Mouse (Mus musculus) spleen, postnatal 14 days (tissue): Measurements from ENCODE around the gene Etnk2.

Source experiments
- DNase-seq, 2 experiments: peaks; one replicate each; pipeline ENCODE4 v3.0.0; 2021 to 2022; ENCODE audit warnings: low spot score in 2 of 2

Gene Etnk2

DNA sequence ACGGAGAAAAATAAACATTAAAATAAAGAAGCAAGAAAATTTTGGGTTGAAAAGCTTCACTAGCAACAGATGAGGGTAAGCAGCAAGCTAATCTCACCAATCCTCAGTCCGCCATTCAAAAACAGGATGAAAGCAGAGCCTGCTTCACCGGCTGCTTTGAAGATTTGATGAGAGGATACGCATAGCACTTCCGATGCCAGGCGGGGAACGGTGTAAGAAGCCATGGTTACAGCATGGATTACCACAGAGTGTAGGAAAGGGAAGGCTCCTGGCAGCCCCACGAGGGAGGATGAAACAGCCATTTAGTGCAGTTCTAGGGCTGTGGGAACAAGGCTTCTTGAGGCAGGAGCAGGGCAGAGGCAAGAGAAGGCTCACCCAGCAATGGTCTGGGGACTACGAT lies 11.6 kb upstream of the Etnk2 start:
- DNase-seq, result no peak

DNA sequence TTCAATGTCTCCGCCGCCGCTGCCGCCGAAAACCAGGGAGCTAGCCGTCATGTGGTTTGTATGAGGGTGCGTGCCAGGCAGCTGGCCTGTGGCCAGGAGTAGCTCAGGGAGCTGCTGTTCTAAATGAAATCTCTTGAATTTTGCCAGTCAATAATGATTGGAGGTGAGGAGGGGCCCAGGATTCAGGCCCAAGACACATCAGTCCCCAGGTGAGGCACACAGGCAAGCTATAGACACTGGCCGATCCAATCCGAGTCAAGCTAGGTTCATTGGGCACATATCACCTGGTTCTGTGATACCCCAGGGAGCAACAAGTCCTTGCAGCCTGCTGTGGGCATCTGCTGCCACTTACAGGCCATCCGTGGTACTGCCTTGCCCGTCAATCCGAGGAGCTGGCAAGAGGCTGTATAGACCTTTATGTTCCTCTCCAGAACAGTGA lies 10.0 kb upstream of the Etnk2 start:
- DNase-seq, result peak; percentile 56 to 74

DNA sequence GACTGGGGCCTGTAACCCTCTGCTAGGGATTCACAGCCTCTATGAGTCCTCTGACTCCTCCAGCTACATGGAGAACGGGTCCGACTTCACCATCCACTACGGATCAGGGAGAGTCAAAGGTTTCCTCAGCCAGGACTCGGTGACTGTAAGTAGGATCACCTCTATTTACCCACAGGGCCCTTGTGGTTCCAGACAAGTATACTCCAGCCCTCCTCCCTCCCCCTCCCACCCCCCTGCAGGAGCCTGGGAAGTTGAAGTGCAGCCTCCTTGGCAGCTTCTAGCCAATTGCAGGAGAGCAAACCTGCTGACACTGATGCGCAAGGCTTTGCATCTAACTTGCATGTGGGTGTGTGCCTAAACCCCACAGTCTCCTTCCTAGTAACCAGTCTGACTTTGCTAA lies 7.9 kb upstream of the Etnk2 start:
- no peak for DNase-seq

DNA sequence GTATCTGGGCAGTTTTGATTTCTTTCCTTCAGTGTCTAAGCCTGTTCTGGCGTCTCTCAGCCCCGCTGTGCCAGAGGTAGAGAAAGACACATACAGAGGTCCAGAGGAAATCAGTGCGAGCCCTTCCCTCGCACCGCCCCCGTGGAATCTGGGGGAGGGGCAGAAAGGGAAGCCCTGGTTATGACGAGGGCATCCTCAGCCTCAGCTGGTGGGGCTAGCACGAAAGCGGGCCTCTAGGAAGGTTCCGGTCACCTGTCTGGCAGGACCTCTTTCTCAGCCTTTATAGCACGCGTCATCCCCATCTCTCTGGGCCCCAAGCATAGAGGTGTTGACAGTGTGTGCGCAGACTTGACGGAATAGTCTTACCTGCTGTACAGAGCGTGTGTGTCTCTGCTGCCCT lies 7.5 kb upstream of the Etnk2 start:
- DNase-seq, result no peak

DNA sequence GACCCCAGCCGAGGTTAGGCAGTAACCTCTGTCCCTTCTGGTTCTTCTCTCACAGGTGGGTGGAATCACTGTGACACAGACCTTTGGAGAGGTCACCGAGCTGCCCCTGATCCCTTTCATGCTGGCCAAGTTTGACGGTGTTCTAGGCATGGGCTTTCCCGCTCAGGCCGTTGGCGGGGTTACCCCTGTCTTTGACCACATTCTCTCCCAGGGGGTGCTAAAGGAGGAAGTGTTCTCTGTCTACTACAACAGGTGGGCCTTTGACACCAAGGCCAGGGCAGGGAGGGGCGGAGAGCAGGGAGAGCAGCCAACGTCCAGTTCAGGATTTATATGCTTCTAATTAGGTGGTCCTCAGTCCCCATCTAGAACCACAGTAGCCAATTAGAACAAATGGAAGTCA lies 7.0 kb upstream of the Etnk2 start:
- DNase-seq, result peak in 1 of 2 experiments; percentile 44

DNA sequence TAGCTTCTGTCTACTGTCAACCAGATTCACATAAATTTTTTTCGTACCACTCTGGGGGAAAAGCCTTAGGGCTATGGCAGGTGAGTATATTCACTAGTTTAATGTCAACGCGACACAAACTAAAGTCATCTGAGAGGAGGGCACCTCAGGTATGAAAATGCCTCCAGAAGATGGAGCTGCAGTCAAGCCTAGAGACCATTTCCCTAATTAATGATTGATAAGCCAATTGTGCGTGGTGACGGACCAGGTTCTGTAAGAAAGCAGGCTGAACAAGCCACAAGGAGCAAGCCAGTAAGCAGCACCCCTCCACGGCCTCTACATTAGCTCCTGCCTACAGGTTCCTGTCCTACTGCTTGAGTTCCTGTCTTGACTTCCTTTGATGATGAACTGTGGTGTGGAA lies 2.4 kb upstream of the Etnk2 start:
- no peak for DNase-seq

DNA sequence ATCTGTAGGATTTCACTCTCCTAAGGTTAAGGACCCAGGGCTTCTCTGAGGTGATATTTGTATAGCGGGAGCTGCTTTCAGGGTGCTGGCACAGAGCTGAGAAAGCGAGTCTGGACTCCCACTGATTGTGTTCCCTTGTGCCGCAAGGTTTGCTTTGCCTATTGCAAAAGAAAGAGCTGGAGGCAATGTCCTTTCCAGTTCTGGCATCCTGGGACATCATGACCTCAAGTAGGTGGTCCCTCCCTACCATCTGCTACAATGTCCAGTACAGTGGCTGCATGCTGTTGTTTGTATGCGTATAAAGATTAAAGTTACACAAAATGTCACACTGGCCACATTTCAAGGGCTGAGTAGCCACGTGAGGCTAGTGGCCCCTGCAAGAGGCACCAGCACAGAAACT lies 1.3 kb upstream of the Etnk2 start:
- DNase-seq, result no peak

DNA sequence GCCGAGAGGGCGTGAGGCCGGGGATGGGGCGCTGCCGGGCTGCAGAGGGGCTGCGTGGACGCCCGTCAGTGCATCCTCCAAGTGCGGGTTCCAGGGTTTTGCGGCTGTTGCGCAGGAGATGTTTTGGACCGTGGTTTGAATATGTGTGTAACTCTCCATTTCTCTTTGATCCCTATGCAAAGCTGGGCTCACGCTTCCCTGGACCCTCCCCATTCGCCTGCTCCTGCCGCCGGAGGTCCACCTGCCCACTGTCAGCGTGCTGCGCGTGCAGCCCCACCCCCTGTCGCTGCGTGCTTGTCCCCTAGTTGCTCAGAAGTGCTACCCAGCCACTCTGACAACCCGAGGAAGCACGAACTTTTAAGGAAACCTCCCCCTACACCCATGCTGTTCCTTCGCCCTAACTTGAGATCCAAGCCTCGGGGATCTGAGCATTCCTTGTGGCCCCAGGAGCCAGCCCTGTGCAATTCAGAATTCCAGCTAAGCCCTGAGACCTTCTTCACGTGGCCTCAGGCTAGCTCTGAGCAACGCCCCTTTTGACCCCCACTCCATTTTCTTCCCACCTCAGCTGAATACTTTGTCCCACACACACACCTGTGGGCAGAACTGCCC lies 754 bp downstream of the Etnk2 start:
- DNase-seq, result no peak

DNA sequence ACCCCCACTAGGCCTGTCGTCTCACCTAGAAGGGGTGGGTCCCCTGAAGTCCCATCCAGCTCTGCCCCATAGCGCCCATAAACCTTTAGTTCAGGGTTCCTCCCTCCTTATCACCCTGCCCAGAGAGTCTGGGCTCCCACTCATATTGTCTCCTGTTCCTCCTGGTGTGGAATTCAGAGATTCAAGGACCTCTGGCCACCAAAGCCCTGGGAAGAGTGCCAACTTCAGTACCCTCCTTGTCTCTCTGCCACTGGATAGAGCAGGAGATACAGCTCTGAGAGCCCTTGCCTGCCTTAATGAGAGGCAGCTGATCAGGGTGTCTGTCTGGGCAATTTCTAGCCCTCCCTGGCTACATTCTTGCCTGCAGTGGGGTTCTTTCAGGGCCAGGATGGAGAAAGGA lies 1.5 kb downstream of the Etnk2 start:
- no peak for DNase-seq

DNA sequence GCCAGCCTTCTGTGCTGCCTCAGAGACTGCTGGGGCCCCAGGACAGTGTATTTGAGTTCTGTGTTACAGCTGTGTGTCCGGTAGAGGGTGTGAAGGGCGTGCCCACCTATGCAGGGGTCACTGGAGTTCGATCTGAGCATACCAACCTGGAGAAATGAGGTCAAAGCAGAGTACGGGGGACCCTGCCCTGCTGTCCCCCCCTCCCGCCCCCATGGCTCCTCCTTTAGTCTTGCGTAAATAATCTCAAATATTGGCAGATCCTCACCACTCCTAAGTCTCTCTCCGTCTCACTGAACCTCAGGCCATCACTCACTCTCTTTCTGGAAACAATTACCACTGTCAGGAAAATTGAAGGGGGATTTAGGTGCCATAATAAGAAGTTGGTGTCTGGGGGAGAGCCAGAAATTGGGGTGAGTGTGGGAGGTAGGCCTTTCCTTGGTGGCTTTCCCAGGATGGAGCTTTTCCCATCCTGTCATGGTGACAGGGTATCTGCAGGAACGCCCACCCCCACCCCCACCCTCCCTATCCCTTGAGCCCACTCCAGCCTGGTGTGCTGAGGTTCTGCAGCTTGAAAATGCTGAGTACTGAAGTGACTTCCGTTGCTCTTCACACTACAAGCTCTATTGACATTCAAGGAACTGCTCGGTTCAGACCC lies 3.7 kb downstream of the Etnk2 start:
- DNase-seq, result no peak

DNA sequence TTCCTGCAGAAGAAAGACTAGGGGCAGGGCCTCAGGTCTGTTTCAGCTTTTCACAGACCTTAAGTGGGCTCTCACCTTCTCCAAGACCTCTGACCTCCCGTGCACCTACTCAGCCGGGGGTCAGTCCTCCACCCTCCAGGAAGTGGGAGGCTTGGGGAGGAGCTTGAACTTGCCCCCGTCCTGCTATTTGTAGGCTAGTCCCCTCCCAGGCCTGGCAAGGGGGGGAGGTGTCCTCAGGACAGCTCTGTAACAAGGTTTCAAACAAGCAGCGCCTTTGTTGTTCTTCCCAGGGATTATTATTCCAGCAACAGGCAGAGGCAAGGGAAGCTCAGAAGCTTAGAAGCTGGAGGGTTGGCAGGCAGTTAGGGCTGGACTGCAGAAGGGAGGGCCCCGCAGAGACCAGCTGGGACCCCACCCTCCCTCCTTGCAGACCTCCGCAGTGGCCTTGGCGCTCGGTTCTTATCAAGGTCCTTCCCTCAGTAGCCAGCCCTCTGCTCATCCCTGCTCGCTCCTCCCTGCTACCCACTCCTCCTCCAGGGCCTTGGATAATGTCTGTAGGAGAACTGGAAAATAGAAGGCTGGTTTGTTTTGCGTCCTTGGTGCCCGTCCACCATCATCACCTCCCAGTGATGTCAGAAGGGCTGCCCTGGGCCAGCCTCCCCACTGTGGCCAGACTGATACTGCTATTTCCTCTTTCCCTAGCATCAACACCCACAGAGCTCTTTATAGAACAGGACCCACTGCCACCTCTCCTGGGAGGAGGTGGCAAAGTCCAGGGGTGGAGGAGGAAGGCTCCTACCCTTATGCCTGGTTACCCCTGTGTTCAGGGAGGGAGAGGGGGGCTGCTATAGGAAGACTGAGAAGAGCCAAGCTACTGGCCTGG lies 4.5 kb downstream of the Etnk2 start:
- DNase-seq, result no peak

DNA sequence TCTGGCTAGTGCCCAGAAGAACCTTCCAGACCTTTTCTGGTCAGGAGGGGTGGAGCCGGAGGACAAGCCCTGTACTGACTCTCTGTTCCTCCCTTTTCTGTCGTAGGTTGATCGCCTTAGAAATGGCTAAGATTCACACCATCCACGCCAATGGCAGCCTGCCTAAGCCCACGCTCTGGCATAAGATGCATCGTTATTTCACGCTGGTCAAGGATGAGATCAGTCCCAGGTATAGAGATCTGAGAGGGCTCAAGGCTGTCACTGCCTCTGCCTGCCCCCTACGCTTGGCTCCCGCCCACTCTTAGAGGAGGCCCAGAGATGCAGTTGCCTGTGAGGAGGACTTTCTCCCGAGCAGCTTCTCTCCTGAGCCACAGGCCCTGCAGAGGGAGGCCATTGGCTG lies 5.3 kb downstream of the Etnk2 start:
- no peak for DNase-seq

DNA sequence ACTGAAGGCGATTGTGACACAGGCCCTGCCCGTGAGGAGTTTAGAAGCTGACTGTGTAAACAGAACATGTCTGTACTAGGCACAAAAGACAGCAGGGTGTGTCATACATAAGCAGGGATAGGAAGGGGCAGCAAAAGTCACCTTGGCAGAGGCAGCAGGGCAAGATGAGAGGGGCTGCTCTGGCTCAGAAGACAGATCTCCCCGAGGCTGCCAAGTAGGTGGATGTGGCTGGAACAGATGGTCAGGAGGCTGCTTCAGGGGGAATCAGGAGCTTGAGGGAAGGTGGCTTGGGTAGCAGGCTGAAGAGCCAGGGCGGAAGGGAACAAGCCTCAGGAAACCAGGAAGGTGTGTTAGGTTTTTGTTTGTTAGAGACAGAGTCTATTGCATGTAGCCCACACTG lies 7.0 kb downstream of the Etnk2 start:
- DNase-seq, result no peak

DNA sequence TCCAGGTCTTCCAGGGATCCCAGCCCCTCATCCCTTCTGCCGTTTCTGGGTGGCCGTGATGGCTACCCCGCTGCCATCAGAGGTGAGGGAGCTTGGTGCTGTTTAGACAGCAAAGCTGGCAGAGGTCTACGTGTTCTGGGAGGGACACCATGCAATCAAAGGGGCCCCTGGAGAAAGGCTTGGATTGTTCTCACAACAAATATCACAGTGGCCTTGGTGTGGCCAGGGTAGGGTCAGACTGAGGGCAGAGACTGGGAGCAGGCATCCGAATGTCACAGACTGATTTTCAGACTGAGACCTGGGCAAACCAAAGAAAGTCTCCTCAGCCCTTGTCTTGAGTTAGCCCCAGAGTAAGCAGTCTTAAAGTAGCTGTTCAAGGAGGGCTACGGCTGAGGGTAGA lies 8.1 kb downstream of the Etnk2 start:
- no peak for DNase-seq

DNA sequence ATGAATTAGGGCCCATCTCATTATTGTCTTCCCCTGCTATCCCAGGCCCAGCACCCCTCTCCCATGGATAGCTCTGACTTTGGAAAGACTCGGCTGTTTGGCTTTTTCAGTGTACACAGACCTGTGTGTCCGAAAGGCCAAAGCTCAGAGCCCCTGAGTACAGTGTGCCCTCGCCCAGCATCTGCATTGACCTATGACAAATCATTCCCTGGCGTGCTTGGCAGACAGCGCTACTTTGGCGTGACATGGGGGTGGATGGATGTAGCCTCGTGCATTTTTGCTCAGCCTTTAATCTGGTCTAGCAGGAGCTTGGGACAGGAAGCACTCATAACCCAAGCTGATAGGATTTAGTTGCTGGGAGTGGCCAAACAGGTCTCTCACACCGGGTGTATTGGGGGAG lies 8.7 kb downstream of the Etnk2 start:
- no peak for DNase-seq

DNA sequence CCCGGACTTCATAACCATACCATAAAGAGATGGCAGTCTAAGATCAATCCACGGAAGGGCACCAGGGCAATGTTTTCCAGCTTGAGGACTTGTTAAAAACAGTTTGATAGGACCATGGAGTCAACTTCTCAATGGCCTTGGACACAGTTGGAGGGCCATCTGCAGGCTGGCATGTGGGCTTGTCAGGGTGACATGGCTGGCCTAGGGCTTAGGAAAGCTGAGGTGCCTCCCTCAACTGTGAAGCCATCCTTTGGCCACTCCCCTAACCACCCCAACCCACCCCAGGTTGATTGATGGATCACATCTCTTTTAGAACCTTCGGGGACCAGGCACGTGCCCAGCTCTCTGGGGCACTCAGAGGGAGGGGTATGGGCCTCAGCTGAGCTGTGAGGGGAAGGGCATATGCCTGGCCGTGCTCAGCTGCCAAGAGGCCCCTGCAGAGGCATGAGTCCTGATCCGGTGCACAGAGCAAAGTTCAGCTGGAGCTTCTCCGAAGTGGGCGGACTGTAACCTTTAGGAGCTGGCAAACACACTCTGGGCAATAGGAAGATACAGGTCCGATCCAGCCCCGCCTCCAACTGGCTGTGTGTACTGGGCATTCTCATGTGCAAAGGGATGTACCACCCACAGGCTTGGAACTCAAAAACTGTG lies 12.4 kb downstream of the Etnk2 start:
- DNase-seq, result no peak

DNA sequence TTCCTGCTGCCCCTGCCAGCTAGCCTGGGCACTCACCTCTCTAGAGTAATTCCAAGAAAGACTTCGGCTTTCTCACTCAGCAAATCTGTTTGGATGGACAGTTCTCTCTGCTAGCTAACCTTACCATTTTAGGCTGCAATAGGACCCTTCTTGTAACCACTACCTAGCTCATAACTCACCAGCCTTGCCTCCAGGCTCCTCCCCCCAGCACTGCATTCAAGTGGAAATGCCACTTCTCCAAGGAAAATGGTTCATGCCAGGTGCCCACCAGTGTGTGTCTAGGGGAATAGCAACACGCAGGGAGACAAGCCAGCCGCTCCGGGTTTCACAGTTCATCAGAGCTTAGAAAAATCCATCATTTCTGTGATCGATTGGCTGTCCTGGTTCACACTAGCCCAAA lies 14.2 kb downstream of the Etnk2 start:
- DNase-seq, result no peak

DNA sequence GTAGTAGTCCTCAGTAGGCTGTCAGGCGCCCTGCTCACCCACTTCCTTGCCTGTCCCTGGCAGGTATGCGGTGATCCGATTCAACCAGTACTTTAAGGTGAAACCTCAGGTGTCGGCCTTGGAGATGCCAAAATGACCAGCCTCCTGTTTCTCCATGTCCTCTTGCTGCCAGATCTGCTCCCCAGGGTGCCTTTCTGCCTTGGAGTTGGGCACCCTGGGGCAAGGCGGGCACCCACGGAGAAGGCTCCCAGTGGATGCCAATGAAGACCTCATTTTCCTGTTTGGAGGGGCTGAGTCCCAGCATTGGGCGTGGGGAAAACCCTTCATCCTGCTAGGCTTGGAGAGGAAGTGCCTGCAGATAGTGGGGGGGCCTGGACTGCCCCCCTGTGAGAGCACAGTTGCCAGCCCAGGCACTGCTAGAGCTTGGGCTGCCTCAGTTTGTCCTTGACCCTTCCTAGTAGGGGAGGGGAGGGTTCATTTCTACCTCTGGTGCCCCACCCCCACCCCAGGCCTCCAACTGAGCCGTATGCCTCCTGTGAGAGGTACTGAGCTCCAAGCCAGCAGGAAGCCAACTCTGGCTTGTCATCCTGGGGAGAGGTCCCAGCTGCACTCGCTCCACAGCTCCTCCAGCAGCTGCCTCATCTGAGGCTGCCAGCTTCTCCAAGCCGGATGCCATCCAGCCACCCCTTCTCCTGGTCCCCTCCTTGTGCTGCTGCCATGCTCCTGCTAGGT lies 16.0 kb downstream of the Etnk2 start:
- no peak for DNase-seq

DNA sequence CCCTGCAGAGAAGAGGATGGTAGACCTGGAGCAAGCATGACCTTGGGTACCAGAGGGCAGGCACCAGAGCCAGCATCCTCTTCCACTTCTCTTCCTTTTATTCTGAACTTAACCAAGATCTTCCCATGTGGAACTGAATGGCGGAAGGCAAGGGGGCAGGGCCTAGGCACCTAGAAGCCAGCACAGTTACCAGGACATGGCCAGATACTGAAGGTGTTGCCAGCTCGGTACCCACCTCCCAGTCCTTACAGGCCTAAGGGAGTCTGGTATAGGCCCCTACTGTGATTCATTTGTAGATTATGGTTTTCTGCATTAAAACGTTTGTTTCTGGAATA lies 16.6 kb downstream of the Etnk2 start:
- DNase-seq, result no peak

DNA sequence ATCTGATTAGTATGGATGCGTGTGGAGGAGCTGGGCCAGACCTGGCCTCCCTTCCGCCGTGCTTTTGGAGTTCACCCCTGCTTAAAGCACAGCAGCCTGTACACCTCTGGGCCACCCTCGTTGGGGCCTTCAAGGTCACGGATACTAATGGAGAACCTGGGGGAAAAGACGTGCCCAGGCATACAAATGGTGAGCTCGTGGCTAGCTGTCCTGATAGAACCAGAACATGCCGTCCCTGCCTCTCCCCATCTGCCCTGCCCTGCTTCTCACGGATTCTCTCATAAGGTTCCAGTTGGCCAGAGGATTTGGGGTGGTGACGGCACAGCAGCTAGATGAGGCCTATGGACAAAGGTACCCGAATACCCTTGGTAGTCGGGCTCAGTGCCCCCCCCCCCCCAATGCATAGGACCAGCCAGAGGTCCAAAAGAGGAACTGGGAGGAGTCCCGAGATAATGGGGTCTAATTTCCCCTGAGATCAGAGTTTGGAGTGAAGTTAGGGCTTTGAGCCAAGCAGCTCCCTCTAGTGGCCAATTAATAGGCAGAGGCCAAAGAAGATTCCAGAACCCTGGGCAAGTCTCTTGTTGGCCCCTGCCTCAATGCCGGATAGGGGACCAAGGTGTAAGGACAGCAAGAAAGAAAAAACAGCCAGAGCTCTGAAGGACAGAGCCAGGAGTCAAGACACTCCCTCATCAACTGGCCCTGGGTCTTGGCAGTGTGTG lies 17.1 kb downstream of the Etnk2 start:
- DNase-seq, result no peak

DNA sequence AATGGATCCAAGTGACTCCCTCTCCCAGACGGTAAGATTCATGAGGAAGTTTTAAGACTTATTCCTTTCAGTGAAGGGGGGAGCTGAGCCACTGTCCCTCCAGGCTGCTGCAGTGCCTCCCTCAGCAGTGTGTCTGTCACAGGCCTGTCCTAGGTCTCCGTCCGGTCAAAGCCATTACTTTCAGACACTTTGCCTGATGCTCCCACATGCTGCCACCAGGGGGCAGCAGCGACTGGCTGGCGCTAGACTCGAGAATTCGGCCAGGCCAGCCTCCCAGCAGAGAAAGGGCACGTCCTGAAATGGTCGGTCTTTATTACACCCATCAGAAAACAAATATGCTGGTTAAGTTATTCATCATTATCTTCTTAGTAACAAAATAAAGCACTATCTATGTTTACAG lies 18.6 kb downstream of the Etnk2 start:
- no peak for DNase-seq
